Mouse (Mus musculus): Measurements from ENCODE around the gene Oit3. TPM values are rescaled to one million over a fixed set of nuclear protein-coding genes. Genes with fewer than 3 reads are reported as not detected.

The Oit3 gene
- polyA plus RNA-seq (2015; fragmentation: Nextera tagmentation; extraction: Ambion mirVana): 1.1 and 1.7 TPM in 2 replicates

DNA sequence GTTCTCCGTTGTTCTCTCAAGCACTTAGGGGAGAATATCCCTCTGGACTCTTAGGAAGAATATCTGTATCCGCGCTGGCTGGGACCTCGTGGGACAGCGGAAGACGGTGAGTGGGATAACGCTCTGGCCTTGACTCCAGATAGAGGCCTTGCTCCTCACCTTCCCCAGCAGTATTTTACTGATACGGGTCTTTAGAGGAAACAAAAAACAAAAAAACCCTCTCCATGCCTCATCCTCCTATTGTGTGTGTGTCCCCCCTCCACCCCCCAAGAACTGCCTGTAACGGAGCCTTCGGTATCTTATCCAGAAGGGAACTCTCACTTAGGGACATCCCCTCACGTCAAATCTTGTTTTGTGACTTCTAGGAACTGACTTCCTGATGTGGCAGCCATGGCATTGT, at the start of gene Oit3:
Gene Oit3, minus strand, starts transcription at position 44 of the 400 bp plus-strand sequence.
- H3K9ac ChIP-seq (replicated peaks; ENCODE audit: low read depth): no peak within 1 kb of the TSS
- TF ChIP-seq EP300 (IDR thresholded peaks at IDR 0.05) (no peak), CTCF (IDR thresholded peaks at IDR 0.05) (no peak)
- no peak for DNase-seq (ENCODE audit: low spot score)
- 0 out of 2 replicates have a peak, but pooled peaks have one; percentile 14 for ATAC-seq
- no peak within 1 kb of the TSS for H3K4me3 ChIP-seq (ENCODE audit: low read depth, low read length)
- H3K4me1 ChIP-seq (ENCODE audit: insufficient read depth, low read depth, low read length): peaks cover 11% of the 10 kb centered on the region; the same call in 1 of the 2 replicates
- 57% methylated on average over 11 of the region's 11 CpGs for WGBS
- no peaks in the 10 kb centered on the region for H3K9me3 ChIP-seq (ENCODE audit: low read length)
- no peaks in the 10 kb centered on the region for H3K27me3 ChIP-seq (replicated peaks; ENCODE audit: insufficient read depth, low read length)
- no peaks in the 10 kb centered on the region for H3K36me3 ChIP-seq (ENCODE audit: insufficient read depth, low read length)
- 0 out of 2 replicates have a peak within 1 kb of the TSS, but pooled peaks have one; percentile 73 for H3K27ac ChIP-seq (ENCODE audit: low read length)
- H3K4me2 ChIP-seq (replicated peaks; ENCODE audit: low read depth, low read length): no peak within 1 kb of the TSS

DNA sequence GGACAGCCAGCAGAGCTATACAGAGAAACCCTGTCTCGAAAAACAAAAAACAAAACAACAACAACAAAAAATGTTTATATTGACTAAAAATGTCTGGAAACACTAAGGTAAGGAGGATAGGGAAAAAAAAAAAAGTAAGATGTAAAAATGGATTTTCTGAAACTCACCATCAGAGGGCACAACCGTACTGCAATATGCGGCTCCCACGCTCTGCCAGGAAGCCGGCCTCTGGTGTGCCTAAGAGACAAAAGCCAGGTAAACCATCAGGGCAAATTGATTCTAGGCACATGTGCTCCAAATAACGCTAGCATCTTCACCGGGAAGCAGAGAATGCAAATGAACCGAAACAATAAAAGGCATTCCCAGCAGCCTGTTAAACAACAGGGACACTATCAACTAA, 49.3 kb upstream of the Oit3 start:
- Histone ChIP-seq H3K9me3 (ENCODE audit: low read length) (no peaks in the 10 kb centered on the region), H3K4me1 (ENCODE audit: insufficient read depth, low read depth, low read length) (no peaks in the 10 kb centered on the region), H3K27ac (ENCODE audit: low read length) (no peak overlapping the region), H3K4me3 (ENCODE audit: low read depth, low read length) (no peak overlapping the region), H3K9ac (replicated peaks; ENCODE audit: low read depth) (no peak overlapping the region), H3K36me3 (ENCODE audit: insufficient read depth, low read length) (no peaks in the 10 kb centered on the region), H3K4me2 (replicated peaks; ENCODE audit: low read depth, low read length) (no peak overlapping the region), H3K27me3 (replicated peaks; ENCODE audit: insufficient read depth, low read length) (no peaks in the 10 kb centered on the region)
- no peak for TF ChIP-seq EP300 (IDR thresholded peaks at IDR 0.05)
- TF ChIP-seq CTCF (IDR thresholded peaks at IDR 0.05): peak; percentile 23; the same call in 1 of the 2 replicates
- DNase-seq (ENCODE audit: low spot score): no peak
- WGBS: 89% methylated on average over 8 of the region's 8 CpGs
- no peak for ATAC-seq

DNA sequence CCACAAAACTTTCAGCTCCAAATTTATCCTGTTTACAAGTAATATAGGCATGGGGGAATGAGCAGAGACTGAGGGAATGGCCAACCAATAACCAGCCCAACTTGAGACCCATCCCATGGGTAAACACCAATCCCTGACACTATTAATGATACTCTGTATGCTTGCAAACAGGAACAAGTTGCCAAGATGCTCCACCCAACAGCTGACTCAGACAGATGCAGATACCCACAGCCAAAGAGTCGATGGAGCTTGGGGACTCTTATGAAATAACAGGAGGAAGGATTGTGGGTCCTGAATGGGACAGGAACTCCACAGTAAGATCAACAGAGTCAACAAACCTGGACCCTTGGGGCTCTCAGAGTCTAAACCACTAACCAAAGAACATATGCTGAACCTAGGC, 47.8 kb upstream of the Oit3 start:
- Histone ChIP-seq H3K4me3 (ENCODE audit: low read depth, low read length) (no peak overlapping the region), H3K9me3 (ENCODE audit: low read length) (no peaks in the 10 kb centered on the region), H3K4me1 (ENCODE audit: insufficient read depth, low read depth, low read length) (no peaks in the 10 kb centered on the region), H3K27me3 (replicated peaks; ENCODE audit: insufficient read depth, low read length) (no peaks in the 10 kb centered on the region), H3K36me3 (ENCODE audit: insufficient read depth, low read length) (no peaks in the 10 kb centered on the region), H3K4me2 (replicated peaks; ENCODE audit: low read depth, low read length) (no peak overlapping the region), H3K27ac (ENCODE audit: low read length) (no peak overlapping the region), H3K9ac (replicated peaks; ENCODE audit: low read depth) (no peak overlapping the region)
- WGBS: 91% methylated on average over 1 of the region's 1 CpGs
- ATAC-seq (no peak), DNase-seq (ENCODE audit: low spot score) (no peak)
- TF ChIP-seq CTCF (IDR thresholded peaks at IDR 0.05): no peak
- TF ChIP-seq EP300 (IDR thresholded peaks at IDR 0.05): no peak

DNA sequence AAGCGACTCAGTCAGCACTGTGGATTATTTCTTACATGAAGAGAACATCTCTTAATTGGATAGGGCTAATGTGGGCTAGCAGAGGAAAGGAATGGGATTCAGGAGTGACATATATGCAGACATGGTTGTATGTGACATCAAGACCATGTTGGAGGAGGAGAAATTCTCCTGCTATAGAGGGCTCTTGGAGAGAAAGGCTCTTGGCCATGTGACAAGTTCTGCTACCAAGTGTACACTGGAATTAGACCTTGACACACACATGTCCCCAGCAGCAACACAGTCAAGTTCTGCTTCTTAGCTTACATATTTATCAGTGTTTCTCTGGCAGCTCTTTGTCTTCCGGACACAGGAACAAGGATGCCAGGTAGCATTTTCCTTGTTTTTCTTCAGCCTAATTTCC, 45.8 kb upstream of the Oit3 start:
- 66% methylated on average over 2 of the region's 2 CpGs for WGBS
- Histone ChIP-seq H3K9me3 (ENCODE audit: low read length) (no peaks in the 10 kb centered on the region), H3K36me3 (ENCODE audit: insufficient read depth, low read length) (no peaks in the 10 kb centered on the region), H3K4me2 (replicated peaks; ENCODE audit: low read depth, low read length) (no peak overlapping the region), H3K4me3 (ENCODE audit: low read depth, low read length) (no peak overlapping the region), H3K4me1 (ENCODE audit: insufficient read depth, low read depth, low read length) (no peaks in the 10 kb centered on the region), H3K9ac (replicated peaks; ENCODE audit: low read depth) (no peak overlapping the region), H3K27ac (ENCODE audit: low read length) (no peak overlapping the region), H3K27me3 (replicated peaks; ENCODE audit: insufficient read depth, low read length) (no peaks in the 10 kb centered on the region)
- no peak for TF ChIP-seq CTCF (IDR thresholded peaks at IDR 0.05)
- DNase-seq (ENCODE audit: low spot score) (no peak), ATAC-seq (no peak)

DNA sequence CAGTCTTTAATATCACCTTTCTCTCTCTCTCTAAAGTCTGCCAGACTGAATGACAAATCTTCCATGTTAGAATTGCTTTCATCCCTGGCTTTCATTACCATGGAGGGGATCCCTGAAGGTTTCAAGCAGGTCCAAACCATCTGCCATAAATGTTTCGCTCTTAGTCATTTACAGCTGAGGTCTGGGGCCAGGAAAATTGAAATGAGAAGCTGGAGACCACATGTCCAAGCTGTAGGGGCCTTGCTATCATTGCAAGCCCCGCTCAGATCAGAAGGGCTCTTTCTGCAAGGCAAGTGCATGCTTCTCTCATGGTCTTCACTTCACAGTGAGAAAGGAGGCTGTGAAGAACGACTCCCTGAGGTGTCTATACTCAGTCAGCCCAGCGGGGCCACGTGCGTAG, 42.7 kb upstream of the Oit3 start:
- WGBS: 86% methylated on average over 6 of the region's 6 CpGs
- no peak for TF ChIP-seq CTCF (IDR thresholded peaks at IDR 0.05)
- TF ChIP-seq EP300 (IDR thresholded peaks at IDR 0.05): no peak
- Histone ChIP-seq H3K9ac (replicated peaks; ENCODE audit: low read depth) (no peak overlapping the region), H3K4me2 (replicated peaks; ENCODE audit: low read depth, low read length) (no peak overlapping the region), H3K27ac (ENCODE audit: low read length) (no peak overlapping the region), H3K4me3 (ENCODE audit: low read depth, low read length) (no peak overlapping the region), H3K4me1 (ENCODE audit: insufficient read depth, low read depth, low read length) (no peaks in the 10 kb centered on the region), H3K36me3 (ENCODE audit: insufficient read depth, low read length) (no peaks in the 10 kb centered on the region), H3K9me3 (ENCODE audit: low read length) (no peaks in the 10 kb centered on the region), H3K27me3 (replicated peaks; ENCODE audit: insufficient read depth, low read length) (no peaks in the 10 kb centered on the region)
- no peak for ATAC-seq
- DNase-seq (ENCODE audit: low spot score): no peak

DNA sequence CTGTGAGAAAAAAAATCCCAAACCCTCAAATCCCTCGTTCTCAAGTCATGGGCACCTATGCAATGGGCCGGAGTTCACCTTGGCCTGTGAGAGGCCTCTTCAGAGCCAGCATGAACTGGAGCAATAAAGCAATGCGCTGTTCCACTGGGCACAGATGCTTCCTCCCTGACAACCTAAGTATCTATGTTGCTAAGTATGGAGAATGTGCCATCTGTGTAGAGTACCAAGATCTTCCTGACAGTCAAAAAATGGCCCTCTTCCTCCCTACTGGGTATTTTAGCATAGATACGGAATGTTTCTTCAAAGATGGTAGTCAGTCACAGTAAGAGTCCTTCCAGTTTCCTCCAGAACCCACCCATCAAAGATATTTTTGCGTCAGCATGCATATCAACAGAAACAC, 39.8 kb upstream of the Oit3 start:
- H3K27ac ChIP-seq (ENCODE audit: low read length): no peak overlapping the region
- TF ChIP-seq CTCF (IDR thresholded peaks at IDR 0.05) (no peak), EP300 (IDR thresholded peaks at IDR 0.05) (no peak)
- no peak overlapping the region for H3K9ac ChIP-seq (replicated peaks; ENCODE audit: low read depth)
- H3K27me3 ChIP-seq (replicated peaks; ENCODE audit: insufficient read depth, low read length): no peaks in the 10 kb centered on the region
- H3K9me3 ChIP-seq (ENCODE audit: low read length): no peaks in the 10 kb centered on the region
- H3K4me1 ChIP-seq (ENCODE audit: insufficient read depth, low read depth, low read length): no peaks in the 10 kb centered on the region
- H3K4me3 ChIP-seq (ENCODE audit: low read depth, low read length): no peak overlapping the region
- 94% methylated on average over 5 of the region's 5 CpGs for WGBS
- no peak for DNase-seq (ENCODE audit: low spot score)
- no peak for ATAC-seq
- no peaks in the 10 kb centered on the region for H3K36me3 ChIP-seq (ENCODE audit: insufficient read depth, low read length)
- no peak overlapping the region for H3K4me2 ChIP-seq (replicated peaks; ENCODE audit: low read depth, low read length)

DNA sequence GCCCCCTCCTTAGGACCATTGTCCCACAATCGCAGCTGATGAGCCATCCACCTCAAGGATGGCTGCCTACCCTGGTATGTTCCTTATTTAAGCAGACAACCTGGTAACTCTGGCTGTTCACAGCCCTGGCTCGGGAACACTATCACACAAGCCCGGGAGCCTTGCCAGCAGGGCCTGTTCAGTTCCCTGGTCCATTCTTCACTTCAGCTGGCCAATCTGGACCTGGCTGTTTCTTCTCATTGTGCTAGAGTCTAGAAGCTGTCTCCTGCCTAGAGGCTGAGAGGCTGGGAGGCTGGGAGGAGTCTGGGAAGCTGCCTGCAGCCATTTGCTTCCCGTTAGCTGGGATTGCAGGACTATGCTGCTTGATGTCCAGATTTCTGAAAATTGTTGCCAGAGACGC, 28.9 kb upstream of the Oit3 start:
- Histone ChIP-seq H3K9me3 (ENCODE audit: low read length) (no peaks in the 10 kb centered on the region), H3K4me2 (replicated peaks; ENCODE audit: low read depth, low read length) (no peak overlapping the region), H3K9ac (replicated peaks; ENCODE audit: low read depth) (no peak overlapping the region), H3K27ac (ENCODE audit: low read length) (no peak overlapping the region), H3K4me3 (ENCODE audit: low read depth, low read length) (no peak overlapping the region), H3K4me1 (ENCODE audit: insufficient read depth, low read depth, low read length) (no peaks in the 10 kb centered on the region), H3K27me3 (replicated peaks; ENCODE audit: insufficient read depth, low read length) (no peaks in the 10 kb centered on the region), H3K36me3 (ENCODE audit: insufficient read depth, low read length) (peaks cover 4% of the 10 kb centered on the region; the same call in 1 of the 2 replicates)
- 70% methylated on average over 5 of the region's 5 CpGs for WGBS
- no peak for ATAC-seq
- DNase-seq (ENCODE audit: low spot score): no peak
- TF ChIP-seq CTCF (IDR thresholded peaks at IDR 0.05) (no peak), EP300 (IDR thresholded peaks at IDR 0.05) (no peak)
